Mouse (Mus musculus) hindbrain, embryonic 11.5 days (tissue): ENCODE measurements around the gene Phospho1. TPM values are rescaled to one million over a fixed set of nuclear protein-coding genes. Genes with fewer than 3 reads are reported as not detected.

ENCODE experiments used
- ATAC-seq: fragments of 200-750 bp; cut with Nextera tagmentation; 2 replicates; pipeline ENCODE4 v1.8.0; 2017; ENCODE audit warnings: mild to moderate bottlenecking, moderate TSS enrichment, moderate library complexity; ENCODE audit not compliant: low FRiP score
- DNase-seq: peaks from one replicate; pipeline ENCODE4 v3.0.0-alpha.2; 2015; ENCODE audit warnings: low spot score
- H3K27ac ChIP-seq: fragments of 300-500 bp; sonication (generic); 2 replicates; pipeline ENCODE4 v1.5.1; 2014; ENCODE audit warnings: mild to moderate bottlenecking, low read depth, low read length
- H3K27me3 ChIP-seq: fragments of 300-500 bp; sonication (generic); 2 replicates; pipeline ENCODE4 v1.6.1; 2014; ENCODE audit warnings: mild to moderate bottlenecking, low read length, moderate library complexity, mixed read lengths; ENCODE audit not compliant: control insufficient read depth, insufficient read depth
- H3K36me3 ChIP-seq: fragments of 300-500 bp; sonication (generic); 2 replicates; pipeline ENCODE4 v1.6.1; 2014; ENCODE audit warnings: mild to moderate bottlenecking, low read length, moderate library complexity, mixed read lengths; ENCODE audit not compliant: control insufficient read depth, insufficient read depth
- H3K4me1 ChIP-seq: fragments of 300-500 bp; sonication (generic); replicated peaks from 2 replicates; pipeline ENCODE4 v1.6.1; 2014; ENCODE audit warnings: low read length, mixed read lengths; ENCODE audit not compliant: control insufficient read depth, insufficient read depth
- H3K4me2 ChIP-seq: fragments of 300-500 bp; sonication (generic); replicated peaks from 2 replicates; pipeline ENCODE4 v1.6.1; 2014; ENCODE audit warnings: mild to moderate bottlenecking, low read depth, low read length
- H3K4me3 ChIP-seq: fragments of 300-500 bp; sonication (generic); 2 replicates; pipeline ENCODE4 v1.5.1; 2014; ENCODE audit warnings: low read depth, low read length
- H3K9ac ChIP-seq: fragments of 300-500 bp; sonication (generic); 2 replicates; pipeline ENCODE4 v1.6.1; 2014; ENCODE audit warnings: low read depth, low read length
- H3K9me3 ChIP-seq: fragments of 300-500 bp; sonication (generic); 2 replicates; pipeline ENCODE4 v1.6.1; 2016; ENCODE audit warnings: low read length; ENCODE audit not compliant: control insufficient read depth
- WGBS: fragments of 180-500 bp; shearing (Covaris S2); extraction: QIAGEN DNeasy Blood & Tissue Kit; methylation state at CpG from one replicate; pipeline ENCODE4 v1.1.7; 2014; 5-methylcytosine and 5-hydroxymethylcytosine counted together
- polyA plus RNA-seq: library from polyadenylated mRNA; unstranded; fragments of >200 nt; fragmentation: Nextera tagmentation; extraction: Ambion mirVana; gene quantifications from 2 replicates; pipeline ENCODE4 v1.2.1, GENCODE M21; 2014

Phospho1 gene
- polyA plus RNA-seq, 1 experiment from 2014 or later, result not detected

DNA sequence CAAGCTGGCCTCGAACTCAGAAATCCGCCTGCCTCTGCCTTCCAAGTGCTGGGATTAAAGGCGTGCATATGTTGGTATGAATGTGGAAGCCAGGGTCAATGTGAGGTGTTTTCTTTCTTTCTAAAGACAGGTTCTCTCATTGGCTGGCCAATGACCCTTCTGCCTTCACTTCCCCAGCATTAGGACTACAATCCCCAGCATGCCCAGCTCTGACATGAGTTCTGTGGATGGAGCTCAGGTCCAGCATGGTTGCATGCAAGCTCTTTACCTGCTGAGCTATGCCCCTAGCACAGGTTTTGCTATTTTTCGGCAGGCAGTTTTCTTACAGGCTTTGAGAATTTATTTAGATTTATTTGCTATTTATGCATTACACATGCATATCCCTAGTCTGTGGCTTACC is 33.0 kb downstream of the Phospho1 start:
- no peaks in the 10 kb centered on the region for H3K36me3 ChIP-seq
- no peak overlapping the region for H3K9ac ChIP-seq
- no peak for ATAC-seq
- no peaks in the 10 kb centered on the region for H3K9me3 ChIP-seq
- no peak overlapping the region for H3K27ac ChIP-seq
- no peak for DNase-seq
- H3K4me3 ChIP-seq, result no peak overlapping the region
- no peak overlapping the region for H3K4me2 ChIP-seq
- WGBS, result 75% methylated on average over 4 of the region's 4 CpGs
- H3K4me1 ChIP-seq, result no peaks in the 10 kb centered on the region; the same call in 1 of the 2 replicates
- H3K27me3 ChIP-seq, result no peaks in the 10 kb centered on the region

DNA sequence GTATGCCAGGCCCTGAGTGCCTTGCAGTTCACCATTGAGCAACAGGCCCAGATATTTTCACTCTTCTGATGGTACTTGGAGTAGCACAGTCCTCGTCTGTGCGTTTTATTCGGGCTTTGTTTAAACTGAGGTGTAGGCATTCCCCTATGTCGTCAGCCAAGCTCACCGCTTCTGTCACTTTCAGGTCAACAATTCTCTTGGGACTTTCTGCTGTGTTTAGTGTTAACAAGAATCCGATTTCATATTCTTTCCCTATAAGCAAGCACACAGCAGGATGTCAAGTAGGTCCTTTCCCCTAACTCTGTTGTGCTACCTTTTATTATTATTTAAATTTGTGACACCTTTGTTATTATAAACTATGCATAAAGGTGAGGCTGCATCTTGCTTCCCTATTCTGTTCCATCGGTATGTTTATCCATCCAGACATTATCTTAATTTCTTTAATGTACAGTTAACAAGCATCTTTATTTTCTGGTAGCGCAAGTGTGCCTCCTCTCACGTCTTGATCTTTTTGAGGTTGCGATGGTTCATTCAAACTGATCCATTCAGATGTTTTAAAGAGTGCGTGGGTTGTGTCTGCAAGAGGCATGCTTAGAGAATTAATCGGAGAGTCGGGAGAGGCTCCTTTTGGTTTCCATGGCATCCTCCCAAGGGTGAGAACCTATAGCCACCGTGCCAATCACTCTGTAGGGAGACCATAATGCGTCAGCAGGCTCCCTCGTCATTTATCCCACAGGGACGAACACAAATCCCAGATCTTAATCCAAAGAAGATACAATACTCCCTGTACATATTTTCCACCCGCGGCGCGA is 33.6 kb downstream of the Phospho1 start:
- Histone ChIP-seq H3K27me3 (no peaks in the 10 kb centered on the region), H3K9ac (peak overlapping the region; percentile 40; the same call in 1 of the 2 replicates), H3K4me2 (peak overlapping the region; percentile 64), H3K4me3 (peak overlapping the region; percentile 70), H3K4me1 (no peaks in the 10 kb centered on the region; the same call in 1 of the 2 replicates), H3K9me3 (no peaks in the 10 kb centered on the region), H3K27ac (peak overlapping the region; percentile 58), H3K36me3 (no peaks in the 10 kb centered on the region)
- ATAC-seq (no peak), DNase-seq (no peak)
- WGBS, result 22% methylated on average over 21 of the region's 21 CpGs

DNA sequence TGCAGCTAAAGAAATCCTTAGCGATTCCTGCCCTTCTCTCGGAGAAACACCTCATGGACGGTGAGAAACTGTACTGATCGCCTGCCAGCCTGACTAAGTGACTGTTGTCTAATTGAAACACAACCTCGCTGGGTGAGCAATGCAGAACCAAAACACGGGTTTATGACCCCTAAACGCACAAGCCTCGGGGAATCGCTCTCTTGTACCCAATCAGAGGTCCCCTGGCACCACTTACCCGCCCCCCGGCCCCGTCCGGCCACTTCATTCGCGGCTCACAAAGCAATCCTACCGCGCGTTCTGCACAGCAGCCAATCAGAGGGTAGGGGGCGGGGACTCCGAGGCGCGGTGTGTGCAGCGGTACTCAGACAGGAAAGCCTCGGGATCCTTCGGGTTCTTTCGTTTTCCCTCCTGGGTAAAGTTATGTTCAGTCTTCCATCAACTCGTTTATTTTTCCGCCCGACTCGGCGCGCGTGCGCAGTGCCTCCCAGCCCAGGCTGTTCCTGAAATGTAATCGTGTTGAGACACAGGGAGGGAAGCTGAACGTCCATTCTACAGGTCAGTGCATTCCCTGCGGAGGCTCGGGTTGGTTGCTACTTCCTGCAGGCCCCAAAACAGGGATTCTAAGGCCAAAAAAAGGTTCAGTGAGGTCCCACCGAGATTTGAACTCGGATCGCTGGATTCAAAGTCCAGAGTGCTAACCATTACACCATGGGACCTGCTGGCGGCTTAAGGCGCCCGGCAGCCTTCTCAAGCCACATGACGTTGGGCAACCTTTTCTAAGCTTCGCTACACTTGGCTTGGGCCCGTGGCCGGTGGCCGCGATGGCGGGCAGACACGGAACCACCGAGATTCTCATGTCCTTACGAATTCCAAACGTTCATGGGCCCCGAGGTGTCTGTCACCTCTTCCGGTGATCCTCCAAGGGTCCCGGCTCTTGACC is 34.5 kb downstream of the Phospho1 start:
- no peaks in the 10 kb centered on the region for H3K9me3 ChIP-seq
- no peaks in the 10 kb centered on the region for H3K27me3 ChIP-seq
- no peaks in the 10 kb centered on the region; the same call in 1 of the 2 replicates for H3K4me1 ChIP-seq
- H3K4me3 ChIP-seq, result peak overlapping the region; percentile 70
- peak overlapping the region; percentile 58 for H3K27ac ChIP-seq
- H3K9ac ChIP-seq, result peak overlapping the region; percentile 58
- WGBS, result under 1% methylated on average over 58 of the region's 58 CpGs
- no peaks in the 10 kb centered on the region for H3K36me3 ChIP-seq
- ATAC-seq, result peak; percentile 97
- peak; percentile 97 for DNase-seq
- H3K4me2 ChIP-seq, result peak overlapping the region; percentile 64

DNA sequence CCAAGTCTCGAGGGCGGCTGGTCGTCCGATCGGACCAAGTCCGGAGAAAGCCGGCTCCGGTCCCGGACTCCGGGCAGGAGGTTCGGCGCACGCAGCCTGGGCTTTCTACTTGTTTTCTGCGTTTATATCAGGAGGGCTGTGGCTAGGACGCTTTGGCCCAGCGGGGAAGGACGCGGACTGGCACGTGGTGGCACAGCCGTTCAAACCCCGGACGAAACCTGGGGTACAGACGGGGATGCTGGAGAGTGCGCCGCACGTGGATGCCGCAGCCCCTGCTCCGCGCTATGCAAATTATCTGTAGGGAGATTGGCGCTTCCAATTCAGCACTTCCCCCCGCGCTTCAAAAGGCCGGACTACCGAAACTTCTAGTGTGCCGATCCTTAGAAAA is 35.2 kb downstream of the Phospho1 start:
- Histone ChIP-seq H3K4me2 (peak overlapping the region; percentile 64), H3K27ac (peak overlapping the region; percentile 58; the same call in 1 of the 2 replicates), H3K27me3 (no peaks in the 10 kb centered on the region), H3K4me1 (no peaks in the 10 kb centered on the region; the same call in 1 of the 2 replicates), H3K4me3 (peak overlapping the region; percentile 70), H3K36me3 (no peaks in the 10 kb centered on the region), H3K9ac (peak overlapping the region; percentile 58), H3K9me3 (no peaks in the 10 kb centered on the region)
- ATAC-seq (peak; percentile 75), DNase-seq (peak; percentile 78)
- WGBS, result under 1% methylated on average over 35 of the region's 35 CpGs

DNA sequence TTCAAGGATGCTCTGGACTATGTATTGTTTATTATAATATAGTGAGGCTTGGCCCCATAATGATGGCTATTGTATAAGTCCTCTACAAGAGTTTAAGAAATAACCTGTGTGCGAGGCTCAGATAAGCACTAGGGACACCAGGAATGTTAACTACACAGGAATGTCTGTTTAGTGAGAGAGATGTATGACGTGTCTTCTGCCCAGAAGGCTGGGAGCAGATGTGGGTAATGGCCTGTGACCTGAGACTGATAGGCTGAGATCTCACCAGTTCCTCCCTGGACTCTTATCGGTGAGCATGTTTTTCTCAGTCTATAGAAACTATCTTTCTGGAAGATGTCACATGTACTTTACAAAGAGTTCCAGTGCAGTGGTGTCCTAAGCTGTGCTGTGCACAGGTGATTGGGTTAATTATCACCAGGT is 35.8 kb downstream of the Phospho1 start:
- no peaks in the 10 kb centered on the region; the same call in 1 of the 2 replicates for H3K4me1 ChIP-seq
- no peak overlapping the region for H3K27ac ChIP-seq
- H3K9me3 ChIP-seq, result no peaks in the 10 kb centered on the region
- peak overlapping the region; percentile 58; the same call in 1 of the 2 replicates for H3K9ac ChIP-seq
- no peaks in the 10 kb centered on the region for H3K36me3 ChIP-seq
- H3K4me2 ChIP-seq, result peak overlapping the region; percentile 64
- ATAC-seq (no peak), DNase-seq (peak; percentile 26)
- H3K4me3 ChIP-seq, result peak overlapping the region; percentile 70
- 43% methylated on average over 3 of the region's 3 CpGs for WGBS
- no peaks in the 10 kb centered on the region for H3K27me3 ChIP-seq

DNA sequence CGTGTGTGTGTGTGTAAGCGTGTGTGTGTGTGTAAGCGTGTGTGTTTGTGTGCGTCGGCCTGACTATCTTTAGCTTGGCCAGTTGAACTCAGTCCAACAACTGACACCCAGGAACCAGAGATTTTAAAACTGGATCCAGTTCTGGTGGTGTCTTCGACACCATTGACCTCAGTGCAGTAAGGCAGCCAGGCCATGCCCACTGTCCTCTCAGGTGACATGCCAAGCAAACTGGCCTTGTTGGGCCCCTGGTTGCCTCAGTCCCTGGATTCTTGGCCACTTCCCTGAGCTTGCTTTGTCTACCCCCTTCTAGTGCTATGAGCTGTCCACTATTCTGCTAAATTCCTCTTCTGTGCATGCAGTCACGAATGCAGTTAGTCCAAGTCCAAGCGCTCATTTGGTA is 37.1 kb downstream of the Phospho1 start:
- no peak for ATAC-seq
- WGBS, result 95% methylated on average over 8 of the region's 8 CpGs
- H3K4me2 ChIP-seq, result no peak overlapping the region
- H3K4me3 ChIP-seq, result no peak overlapping the region
- H3K27ac ChIP-seq, result no peak overlapping the region
- no peak overlapping the region for H3K9ac ChIP-seq
- H3K4me1 ChIP-seq, result no peaks in the 10 kb centered on the region; the same call in 1 of the 2 replicates
- no peaks in the 10 kb centered on the region for H3K9me3 ChIP-seq
- H3K36me3 ChIP-seq, result no peaks in the 10 kb centered on the region
- no peak for DNase-seq
- no peaks in the 10 kb centered on the region for H3K27me3 ChIP-seq

DNA sequence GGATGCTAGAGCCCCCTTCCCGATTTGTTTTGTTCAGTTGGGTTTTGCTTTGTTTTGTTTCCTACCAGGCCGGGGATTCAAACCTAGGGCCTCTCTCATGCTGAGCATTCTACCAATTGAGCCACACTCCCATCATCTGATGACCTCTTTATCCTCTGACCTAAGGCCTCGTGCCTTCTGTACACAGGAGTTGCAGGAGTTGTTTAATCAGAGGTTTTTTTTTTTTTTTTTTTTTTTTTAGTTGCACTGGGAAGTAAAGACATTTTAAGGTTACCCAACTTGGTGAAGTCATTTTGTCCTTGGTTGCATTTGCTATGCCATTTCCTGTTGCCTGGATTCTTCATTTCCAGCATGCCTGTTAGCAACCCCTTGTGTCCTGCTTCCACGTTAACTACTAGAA is 45.1 kb downstream of the Phospho1 start:
- H3K4me2 ChIP-seq, result no peak overlapping the region
- no peak overlapping the region for H3K4me3 ChIP-seq
- no peaks in the 10 kb centered on the region for H3K27me3 ChIP-seq
- WGBS, result 80% methylated on average over 4 of the region's 4 CpGs
- no peak overlapping the region for H3K9ac ChIP-seq
- H3K27ac ChIP-seq, result no peak overlapping the region
- H3K36me3 ChIP-seq, result no peaks in the 10 kb centered on the region
- H3K9me3 ChIP-seq, result no peaks in the 10 kb centered on the region
- H3K4me1 ChIP-seq, result no peaks in the 10 kb centered on the region
- ATAC-seq (no peak), DNase-seq (no peak)

DNA sequence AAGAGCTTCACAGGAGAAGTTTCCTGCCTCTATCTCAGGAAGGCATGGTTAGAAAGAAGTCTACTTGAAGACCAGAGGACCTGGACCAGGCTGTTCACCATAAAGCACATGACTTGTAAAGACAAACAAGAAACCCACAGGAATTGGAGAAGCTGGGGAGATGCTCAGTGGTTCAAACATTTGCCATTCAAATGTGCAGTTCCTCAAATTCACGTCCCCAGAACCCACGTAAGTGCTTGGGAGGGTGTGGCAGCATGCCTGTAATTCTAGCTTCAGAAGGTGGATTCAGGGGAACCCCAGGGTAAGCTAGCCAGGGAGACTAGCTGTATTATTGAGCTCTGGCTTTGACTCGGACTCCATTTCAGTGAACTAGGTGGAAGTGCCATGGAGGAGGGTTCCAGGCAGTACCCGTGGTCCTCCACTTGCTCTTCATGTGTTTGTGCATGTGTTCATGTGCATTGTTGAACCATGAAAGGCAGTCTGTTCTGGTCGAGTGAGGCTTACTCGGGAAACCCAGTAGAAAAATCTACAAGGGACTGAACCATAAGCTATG is 45.7 kb downstream of the Phospho1 start:
- Histone ChIP-seq H3K27ac (no peak overlapping the region), H3K9ac (no peak overlapping the region), H3K36me3 (no peaks in the 10 kb centered on the region), H3K4me2 (no peak overlapping the region), H3K27me3 (no peaks in the 10 kb centered on the region), H3K4me3 (no peak overlapping the region), H3K9me3 (no peaks in the 10 kb centered on the region), H3K4me1 (no peaks in the 10 kb centered on the region)
- WGBS, result 74% methylated on average over 6 of the region's 6 CpGs
- no peak for ATAC-seq
- DNase-seq, result no peak
